Mouse (Mus musculus): ENCODE measurements around the gene Ddah1. TPM values are rescaled to one million over a fixed set of nuclear protein-coding genes. Genes with fewer than 3 reads are reported as not detected.

Ddah1 gene
- total and polyA plus RNA-seq, 2 experiments: 43.1 to 80.8 TPM

- Histone ChIP-seq H3K79me2 (ENCODE audit: control insufficient read depth, insufficient read depth, low read length) (no peaks in the 10 kb centered on the region), H3K27ac (replicated peaks; ENCODE audit: insufficient read depth, low read depth, low read length) (no peak overlapping the region), H3K4me3 (ENCODE audit: insufficient read depth, low read depth, low read length) (no peak overlapping the region), H3K4me1 (ENCODE audit: control insufficient read depth, insufficient read depth, low read length) (0 out of 2 replicates have a peak, but pooled peaks cover under 1% of the 10 kb centered on the region), H3K36me3 (ENCODE audit: control insufficient read depth, insufficient read depth, low read length) (no peaks in the 10 kb centered on the region), H3K9ac (ENCODE audit: low read depth, low read length) (no peak overlapping the region), H3K27me3 (ENCODE audit: control insufficient read depth, insufficient read depth, low read length) (no peaks in the 10 kb centered on the region)
- 92% methylated on average over 9 of the region's 9 CpGs for WGBS
- TF ChIP-seq CTCF (IDR thresholded peaks at IDR 0.05; ENCODE audit: low read depth, low read length) (no peak), POLR2A (IDR thresholded peaks at IDR 0.05; ENCODE audit: extremely low read depth, insufficient read depth, low read length) (no peak)
- no peak for DNase-seq (ENCODE audit: extremely low read depth, low read depth, low spot score)
These were observed 14.9 kb upstream of the Ddah1 start for GRCm38 (mm10) chr3:145743476-145744027.

DNA sequence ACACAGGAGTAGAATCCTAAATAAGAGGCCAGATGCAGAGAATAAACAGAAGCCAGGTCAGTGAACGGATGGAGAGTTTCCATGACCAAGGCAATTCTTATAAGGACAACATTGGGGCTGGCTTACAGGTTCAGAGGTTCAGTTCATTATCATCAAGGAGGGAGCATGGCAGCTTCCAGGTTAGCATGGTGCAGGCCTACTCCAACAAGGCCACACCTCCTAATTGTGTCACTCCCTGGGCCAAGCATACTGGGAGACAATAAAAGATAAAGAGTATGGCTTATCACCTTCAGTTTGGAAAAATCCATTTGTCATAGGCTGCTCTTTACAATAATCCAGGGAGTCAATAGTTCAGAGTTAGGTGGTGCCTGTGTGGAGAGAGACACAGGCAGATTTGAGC is 9.8 kb upstream of the Ddah1 start:
- Histone ChIP-seq H3K27me3 (ENCODE audit: control insufficient read depth, insufficient read depth, low read length) (no peaks in the 10 kb centered on the region), H3K4me3 (ENCODE audit: insufficient read depth, low read depth, low read length) (no peak overlapping the region), H3K4me1 (ENCODE audit: control insufficient read depth, insufficient read depth, low read length) (no peaks in the 10 kb centered on the region), H3K27ac (replicated peaks; ENCODE audit: insufficient read depth, low read depth, low read length) (no peak overlapping the region), H3K79me2 (ENCODE audit: control insufficient read depth, insufficient read depth, low read length) (no peaks in the 10 kb centered on the region), H3K36me3 (ENCODE audit: control insufficient read depth, insufficient read depth, low read length) (no peaks in the 10 kb centered on the region), H3K9ac (ENCODE audit: low read depth, low read length) (no peak overlapping the region)
- TF ChIP-seq POLR2A (IDR thresholded peaks at IDR 0.05; ENCODE audit: extremely low read depth, insufficient read depth, low read length): no peak
- no peak for TF ChIP-seq CTCF (IDR thresholded peaks at IDR 0.05; ENCODE audit: low read depth, low read length)
- DNase-seq (ENCODE audit: extremely low read depth, low read depth, low spot score): no peak
- WGBS: 100% methylated on average over 1 of the region's 1 CpGs

DNA sequence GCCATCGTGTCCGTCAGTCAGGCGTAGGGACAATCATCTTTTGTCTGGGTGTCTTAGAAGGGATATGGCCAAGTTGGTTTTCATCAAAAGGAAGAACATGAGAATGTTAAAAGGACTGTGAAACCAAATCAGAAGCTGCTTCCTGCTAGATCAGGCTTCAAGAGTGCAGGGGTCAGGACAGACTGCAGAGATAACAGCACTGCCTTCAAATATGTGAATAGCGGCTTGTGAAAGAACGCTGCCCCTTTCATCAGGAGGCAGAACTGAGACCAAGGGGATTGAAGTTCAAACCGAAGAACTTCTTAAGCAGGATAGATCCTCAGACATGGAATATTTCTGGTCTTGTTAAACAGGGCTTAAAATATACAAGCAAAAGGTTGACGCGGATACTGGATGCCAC is 2.0 kb upstream of the Ddah1 start:
- Histone ChIP-seq H3K4me3 (ENCODE audit: insufficient read depth, low read depth, low read length) (no peak overlapping the region), H3K79me2 (ENCODE audit: control insufficient read depth, insufficient read depth, low read length) (no peaks in the 10 kb centered on the region), H3K9ac (ENCODE audit: low read depth, low read length) (no peak overlapping the region), H3K27ac (replicated peaks; ENCODE audit: insufficient read depth, low read depth, low read length) (no peak overlapping the region), H3K27me3 (ENCODE audit: control insufficient read depth, insufficient read depth, low read length) (no peaks in the 10 kb centered on the region), H3K4me1 (ENCODE audit: control insufficient read depth, insufficient read depth, low read length) (peaks cover 15% of the 10 kb centered on the region), H3K36me3 (ENCODE audit: control insufficient read depth, insufficient read depth, low read length) (no peaks in the 10 kb centered on the region)
- DNase-seq (ENCODE audit: extremely low read depth, low read depth, low spot score): no peak
- TF ChIP-seq CTCF (IDR thresholded peaks at IDR 0.05; ENCODE audit: low read depth, low read length) (no peak), POLR2A (IDR thresholded peaks at IDR 0.05; ENCODE audit: extremely low read depth, insufficient read depth, low read length) (no peak)
- WGBS: 77% methylated on average over 8 of the region's 8 CpGs

DNA sequence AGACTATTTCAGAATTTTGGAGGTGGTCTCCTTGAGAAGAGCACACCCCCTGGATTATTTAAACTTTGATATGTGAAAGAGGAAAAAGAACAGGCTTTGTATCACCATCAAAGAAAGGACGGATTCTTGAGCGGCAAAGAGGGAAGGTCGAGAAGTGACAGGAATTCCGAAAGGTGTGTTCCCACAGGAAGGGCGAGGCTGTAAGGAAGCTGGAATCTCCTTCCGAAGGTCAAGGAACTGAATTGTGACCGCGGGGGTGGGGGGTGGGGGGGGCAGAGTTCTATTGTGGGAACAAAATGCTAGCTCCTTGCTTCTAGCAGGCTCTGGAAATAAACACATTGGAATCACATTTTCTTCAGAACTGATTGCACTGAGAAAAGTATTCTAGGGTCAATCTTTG is 1.3 kb upstream of the Ddah1 start:
- H3K79me2 ChIP-seq (ENCODE audit: control insufficient read depth, insufficient read depth, low read length): no peaks in the 10 kb centered on the region
- H3K4me3 ChIP-seq (ENCODE audit: insufficient read depth, low read depth, low read length): no peak overlapping the region
- TF ChIP-seq POLR2A (IDR thresholded peaks at IDR 0.05; ENCODE audit: extremely low read depth, insufficient read depth, low read length) (no peak), CTCF (IDR thresholded peaks at IDR 0.05; ENCODE audit: low read depth, low read length) (no peak)
- H3K27me3 ChIP-seq (ENCODE audit: control insufficient read depth, insufficient read depth, low read length): no peaks in the 10 kb centered on the region
- H3K9ac ChIP-seq (ENCODE audit: low read depth, low read length): no peak overlapping the region
- 74% methylated on average over 8 of the region's 8 CpGs for WGBS
- H3K27ac ChIP-seq (replicated peaks; ENCODE audit: insufficient read depth, low read depth, low read length): no peak overlapping the region
- no peaks in the 10 kb centered on the region for H3K36me3 ChIP-seq (ENCODE audit: control insufficient read depth, insufficient read depth, low read length)
- DNase-seq (ENCODE audit: extremely low read depth, low read depth, low spot score): no peak
- H3K4me1 ChIP-seq (ENCODE audit: control insufficient read depth, insufficient read depth, low read length): peaks cover 21% of the 10 kb centered on the region

DNA sequence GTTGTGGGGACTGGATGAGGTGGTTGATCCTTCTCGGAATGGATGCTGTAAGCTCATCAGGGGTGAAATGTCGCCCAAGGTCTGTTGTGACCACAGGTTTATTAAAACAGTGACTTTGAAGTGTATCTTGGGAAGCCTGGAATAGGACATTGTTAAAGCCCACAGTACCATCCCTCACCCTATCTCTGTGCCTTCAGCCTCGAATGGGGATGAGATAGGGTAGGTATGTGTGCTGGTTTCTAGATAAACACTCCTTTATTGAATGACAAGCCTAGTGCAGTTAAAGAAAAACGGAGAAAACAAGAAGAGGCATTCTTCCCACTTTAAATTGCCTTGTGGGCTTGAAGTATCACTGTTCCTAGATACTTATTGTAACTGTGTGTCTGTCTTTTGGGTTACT is 631 bp upstream of the Ddah1 start:
- H3K27ac ChIP-seq (replicated peaks; ENCODE audit: insufficient read depth, low read depth, low read length): no peak overlapping the region
- H3K79me2 ChIP-seq (ENCODE audit: control insufficient read depth, insufficient read depth, low read length): no peaks in the 10 kb centered on the region
- H3K36me3 ChIP-seq (ENCODE audit: control insufficient read depth, insufficient read depth, low read length): no peaks in the 10 kb centered on the region
- no peak overlapping the region for H3K9ac ChIP-seq (ENCODE audit: low read depth, low read length)
- TF ChIP-seq POLR2A (IDR thresholded peaks at IDR 0.05; ENCODE audit: extremely low read depth, insufficient read depth, low read length) (no peak), CTCF (IDR thresholded peaks at IDR 0.05; ENCODE audit: low read depth, low read length) (no peak)
- DNase-seq (ENCODE audit: extremely low read depth, low read depth, low spot score): no peak
- 54% methylated on average over 4 of the region's 4 CpGs for WGBS
- H3K27me3 ChIP-seq (ENCODE audit: control insufficient read depth, insufficient read depth, low read length): no peaks in the 10 kb centered on the region
- H3K4me1 ChIP-seq (ENCODE audit: control insufficient read depth, insufficient read depth, low read length): peaks cover 25% of the 10 kb centered on the region
- no peak overlapping the region for H3K4me3 ChIP-seq (ENCODE audit: insufficient read depth, low read depth, low read length)

DNA sequence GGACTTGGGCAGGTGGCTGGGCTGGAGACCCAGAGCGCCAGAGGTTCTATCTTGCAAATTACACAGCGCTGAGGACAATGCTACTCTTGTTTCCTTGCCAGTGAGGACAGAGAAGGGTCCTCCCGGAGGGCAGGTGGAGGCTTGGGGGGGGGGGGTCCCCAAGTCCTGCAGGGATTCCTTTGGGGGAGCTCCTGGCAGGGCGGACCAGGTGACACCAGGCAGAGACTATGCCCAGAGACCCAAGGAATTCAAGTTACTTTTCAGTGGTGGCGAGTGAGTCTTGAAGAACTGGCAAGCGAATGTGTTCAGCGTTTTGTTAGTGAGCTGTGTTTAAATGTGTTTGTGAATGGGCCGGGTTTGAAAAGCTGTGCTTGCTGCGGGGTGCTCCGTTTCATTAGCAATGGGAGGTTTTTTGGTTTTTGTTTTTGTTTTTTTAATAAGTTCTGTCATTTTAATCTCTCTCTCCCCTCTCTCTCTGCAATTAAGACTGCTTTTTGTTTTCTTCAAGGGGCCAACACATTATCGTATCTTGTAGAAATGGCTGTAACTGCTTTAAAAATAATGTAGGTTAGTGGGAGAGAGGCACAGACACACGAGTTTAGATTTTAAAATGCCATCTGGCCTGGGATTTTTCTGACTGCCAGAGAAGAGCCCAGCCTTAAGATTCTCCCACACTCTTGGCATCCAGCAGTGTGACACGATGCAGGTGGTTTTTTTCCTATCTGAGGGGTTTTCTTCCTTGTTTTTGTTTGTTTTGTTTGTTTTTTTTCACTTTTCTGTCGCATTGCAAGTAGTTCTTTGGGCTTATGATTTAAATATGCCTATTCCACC is 1.1 kb downstream of the Ddah1 start:
- 21% methylated on average over 14 of the region's 14 CpGs for whole genome bisulfite sequencing
- TF ChIP-seq POLR2A (IDR thresholded peaks at IDR 0.05; ENCODE audit: extremely low read depth, insufficient read depth, low read length) (no peak), CTCF (IDR thresholded peaks at IDR 0.05; ENCODE audit: low read depth, low read length) (no peak)
- Histone ChIP-seq H3K4me1 (ENCODE audit: control insufficient read depth, insufficient read depth, low read length) (peaks cover 30% of the 10 kb centered on the region), H3K9ac (ENCODE audit: low read depth, low read length) (peak overlapping the region; percentile 78), H3K4me3 (ENCODE audit: insufficient read depth, low read depth, low read length) (peak overlapping the region; percentile 63), H3K27ac (replicated peaks; ENCODE audit: insufficient read depth, low read depth, low read length) (no peak overlapping the region), H3K36me3 (ENCODE audit: control insufficient read depth, insufficient read depth, low read length) (no peaks in the 10 kb centered on the region), H3K79me2 (ENCODE audit: control insufficient read depth, insufficient read depth, low read length) (peaks cover 4% of the 10 kb centered on the region; the same call in 1 of the 2 replicates), H3K27me3 (ENCODE audit: control insufficient read depth, insufficient read depth, low read length) (no peaks in the 10 kb centered on the region)
- DNase-seq (ENCODE audit: extremely low read depth, low read depth, low spot score): peak; percentile 54
